Mouse (Mus musculus) brain, embryonic 14.5 days (tissue): ENCODE measurements at regions not wholly inside any gene's neighbourhood (a gene's known extent, or its start where the extent isn't known, plus 50 kb on each side); places are given as distances from the start of the nearest gene placed in this dataset.

Source experiments
- CTCF ChIP-seq: fragments of 200-500 bp; IDR thresholded peaks from 2 replicates; pipeline ENCODE4 v1.5.1; 2012; ENCODE audit warnings: inconsistent platforms, mild to moderate bottlenecking, moderate library complexity, borderline replicate concordance; ENCODE audit not compliant: insufficient read depth, insufficient read length; ENCODE audit errors: extremely low read depth
- POLR2A ChIP-seq: fragments of 200-500 bp; IDR thresholded peaks from 2 replicates; pipeline ENCODE4 v1.6.1; 2012; ENCODE audit warnings: mild to moderate bottlenecking, inconsistent platforms, borderline replicate concordance; ENCODE audit not compliant: poor library complexity, insufficient read depth, insufficient read length, severe bottlenecking; ENCODE audit errors: extremely low read depth

GRCm38 (mm10) chr5:77473896-77474486, 66.2 kb upstream of the Igfbp7 start:
- TF ChIP-seq POLR2A (no peak), CTCF (no peak)
